Mouse (Mus musculus) liver, adult 2 months (tissue): Measurements from ENCODE around the gene Sap30l. TPM values are rescaled to one million over a fixed set of nuclear protein-coding genes. Genes with fewer than 3 reads are reported as not detected.
"Not testable (repeated sequence)": the region's sequence is repeated elsewhere in the genome, so short reads cannot be mapped to it uniquely, and the experiment has no call there.

ENCODE experiments used
- DNase-seq: peaks from one replicate; pipeline ENCODE4 v3.0.0-alpha.2; 2011; ENCODE audit warnings: low read depth, low spot score; ENCODE audit errors: extremely low read depth
- H3K27ac ChIP-seq: fragments of 200-500 bp; replicated peaks from 2 replicates; pipeline ENCODE4 v1.5.1; 2012; ENCODE audit warnings: low read depth, mild to moderate bottlenecking, control low read depth, inconsistent platforms, low read length; ENCODE audit not compliant: insufficient read depth
- H3K27me3 ChIP-seq: fragments of 200-500 bp; 2 replicates; pipeline ENCODE4 v1.6.1; 2012; ENCODE audit warnings: mild to moderate bottlenecking, moderate library complexity, low read length, inconsistent platforms; ENCODE audit not compliant: control insufficient read depth, insufficient read depth
- H3K36me3 ChIP-seq: fragments of 200-500 bp; 2 replicates; pipeline ENCODE4 v1.6.1; 2012; ENCODE audit warnings: low read length, inconsistent platforms; ENCODE audit not compliant: control insufficient read depth, insufficient read depth
- H3K4me1 ChIP-seq: fragments of 200-500 bp; 2 replicates; pipeline ENCODE4 v1.6.1; 2011; ENCODE audit warnings: low read length; ENCODE audit not compliant: control insufficient read depth, insufficient read depth
- H3K4me3 ChIP-seq: fragments of 200-500 bp; 2 replicates; pipeline ENCODE4 v1.5.1; 2011; ENCODE audit warnings: low read depth, mild to moderate bottlenecking, control low read depth, low read length, moderate library complexity; ENCODE audit not compliant: insufficient read depth
- H3K79me2 ChIP-seq: fragments of 200-500 bp; 2 replicates; pipeline ENCODE4 v1.6.1; 2012; ENCODE audit warnings: inconsistent platforms, mild to moderate bottlenecking, low read length, moderate library complexity; ENCODE audit not compliant: control insufficient read depth, insufficient read depth
- H3K9ac ChIP-seq: fragments of 200-500 bp; 2 replicates; pipeline ENCODE4 v1.6.1; 2012; ENCODE audit warnings: low read depth, mild to moderate bottlenecking, control low read depth, inconsistent platforms, low read length
- CTCF ChIP-seq: fragments of 200-500 bp; IDR thresholded peaks from 2 replicates; pipeline ENCODE4 v1.5.1; 2011; ENCODE audit warnings: low read depth, low read length, control low read depth
- POLR2A ChIP-seq: fragments of 200-500 bp; IDR thresholded peaks from 2 replicates; pipeline ENCODE4 v1.6.1; 2011; ENCODE audit warnings: low read length, control low read depth; ENCODE audit not compliant: insufficient read depth; ENCODE audit errors: extremely low read depth
- WGBS: fragments of 180-500 bp; shearing (Covaris S2); methylation state at CpG from one replicate; pipeline ENCODE4 v1.1.7; 2018; 5-methylcytosine and 5-hydroxymethylcytosine counted together
- polyA plus RNA-seq: library from polyadenylated mRNA; depleted of rRNA; stranded (reverse); fragments of >200 nt; gene quantifications from 2 replicates; pipeline ENCODE4 v1.2.3, GENCODE M21; 2012
- total RNA-seq: library from RNA; depleted of rRNA; stranded (reverse); fragments of >200 nt; gene quantifications from 2 replicates; pipeline ENCODE4 v1.2.3, GENCODE M21; 2014

Sap30l gene
- total and polyA plus RNA-seq, 2 experiments, result 22.4 to 24.5 TPM

- TF ChIP-seq CTCF, result peak; percentile 39; the same call in 1 of the 2 replicates
- DNase-seq, H3K27ac ChIP-seq, H3K9ac ChIP-seq, H3K36me3 ChIP-seq, H3K4me3 ChIP-seq, H3K79me2 ChIP-seq, H3K4me1 ChIP-seq: not testable (repeated sequence)
- H3K27me3 ChIP-seq, result peaks cover 22% of the 10 kb centered on the region
- 49% methylated on average over 11 of the region's 11 CpGs for WGBS
Measured at GRCm38 (mm10) chr11:57825234-57825633, 23.8 kb downstream of the Sap30l start.

GRCm38 (mm10) chr11:57827048-57827914, 25.8 kb downstream of the Sap30l start:
- TF ChIP-seq CTCF, result no peak
- TF ChIP-seq POLR2A, result no peak
- Histone ChIP-seq H3K79me2 (no peaks in the 10 kb centered on the region), H3K4me3 (peak overlapping the region; percentile 35; the same call in 1 of the 2 replicates), H3K27ac (no peak overlapping the region), H3K4me1 (peaks cover 5% of the 10 kb centered on the region; the same call in 1 of the 2 replicates), H3K27me3 (peaks cover 35% of the 10 kb centered on the region), H3K36me3 (no peaks in the 10 kb centered on the region), H3K9ac (no peak overlapping the region)
- 6% methylated on average over 41 of the region's 41 CpGs for WGBS
- no peak for DNase-seq

GRCm38 (mm10) chr11:57827915-57828545, 26.6 kb downstream of the Sap30l start:
- DNase-seq, result no peak
- H3K4me3 ChIP-seq, result peak overlapping the region; percentile 35; the same call in 1 of the 2 replicates
- no peaks in the 10 kb centered on the region for H3K36me3 ChIP-seq
- no peaks in the 10 kb centered on the region for H3K79me2 ChIP-seq
- H3K4me1 ChIP-seq, result peaks cover 5% of the 10 kb centered on the region; the same call in 1 of the 2 replicates
- no peak overlapping the region for H3K27ac ChIP-seq
- 6% methylated on average over 33 of the region's 33 CpGs for WGBS
- H3K27me3 ChIP-seq, result peaks cover 39% of the 10 kb centered on the region
- TF ChIP-seq CTCF (no peak), POLR2A (no peak)
- no peak overlapping the region for H3K9ac ChIP-seq

- Histone ChIP-seq H3K27me3 (peaks cover 39% of the 10 kb centered on the region), H3K4me1 (peaks cover 5% of the 10 kb centered on the region; the same call in 1 of the 2 replicates), H3K79me2 (no peaks in the 10 kb centered on the region), H3K4me3 (no peak overlapping the region), H3K27ac (no peak overlapping the region), H3K9ac (no peak overlapping the region), H3K36me3 (no peaks in the 10 kb centered on the region)
- no peak for DNase-seq
- WGBS, result 8% methylated on average over 53 of the region's 53 CpGs
- TF ChIP-seq CTCF, result no peak
- no peak for TF ChIP-seq POLR2A
Measured at GRCm38 (mm10) chr11:57828955-57829870, 27.8 kb downstream of the Sap30l start.

- Histone ChIP-seq H3K4me1 (peaks cover 5% of the 10 kb centered on the region; the same call in 1 of the 2 replicates), H3K36me3 (no peaks in the 10 kb centered on the region), H3K4me3 (no peak overlapping the region), H3K9ac (no peak overlapping the region), H3K79me2 (no peaks in the 10 kb centered on the region), H3K27me3 (peaks cover 39% of the 10 kb centered on the region), H3K27ac (no peak overlapping the region)
- no peak for DNase-seq
- 48% methylated on average over 17 of the region's 17 CpGs for WGBS
- TF ChIP-seq POLR2A, result no peak
- TF ChIP-seq CTCF, result no peak
Measured at GRCm38 (mm10) chr11:57829871-57830775, 28.7 kb downstream of the Sap30l start.
